Mouse (Mus musculus) spleen, postnatal 4 days (tissue): ENCODE measurements at regions not wholly inside any gene's neighbourhood (a gene's known extent, or its start where the extent isn't known, plus 50 kb on each side); places are given as distances from the start of the nearest gene placed in this dataset.

Experiments used
- DNase-seq, 2 experiments: peaks; one replicate each; pipeline ENCODE4 v3.0.0; 2022; ENCODE audit warnings: low spot score in 2 of 2

GRCm38 (mm10) chr6:147755750-147756523 is 280.3 kb downstream of the Ccdc91 start:
- no peak for DNase-seq

GRCm38 (mm10) chr6:147759485-147759884 is 283.9 kb downstream of the Ccdc91 start:
- no peak for DNase-seq

- no peak for DNase-seq
These were observed 284.5 kb downstream of the Ccdc91 start for GRCm38 (mm10) chr6:147760113-147760512.

- no peak for DNase-seq
These were observed 281.8 kb upstream of the Far2 start for GRCm38 (mm10) chr6:147765241-147765640.

- DNase-seq, result no peak
These were observed 277.9 kb upstream of the Far2 start for GRCm38 (mm10) chr6:147769180-147769579.

- DNase-seq, result no peak
These were observed 277.0 kb upstream of the Far2 start for GRCm38 (mm10) chr6:147770034-147770433.

- DNase-seq, result no peak
These were observed 275.6 kb upstream of the Far2 start for GRCm38 (mm10) chr6:147771411-147771810.

GRCm38 (mm10) chr6:147773904-147774303 is 273.2 kb upstream of the Far2 start:
- DNase-seq, result no peak

GRCm38 (mm10) chr6:147774626-147775025 is 272.4 kb upstream of the Far2 start:
- DNase-seq, result no peak

GRCm38 (mm10) chr6:147779466-147779865 is 267.6 kb upstream of the Far2 start:
- no peak for DNase-seq

- DNase-seq, result no peak
These were observed 262.8 kb upstream of the Far2 start for GRCm38 (mm10) chr6:147784249-147784648.

GRCm38 (mm10) chr6:147784854-147785253 is 262.2 kb upstream of the Far2 start:
- DNase-seq, result no peak

- no peak for DNase-seq
These were observed 259.0 kb upstream of the Far2 start for GRCm38 (mm10) chr6:147788095-147788494.

GRCm38 (mm10) chr6:147789112-147789511 is 257.9 kb upstream of the Far2 start:
- DNase-seq, result no peak

- no peak for DNase-seq
These were observed 253.2 kb upstream of the Far2 start for GRCm38 (mm10) chr6:147793811-147794210.

GRCm38 (mm10) chr6:147794351-147794750 is 252.7 kb upstream of the Far2 start:
- DNase-seq, result no peak

- DNase-seq, result no peak
These were observed 247.9 kb upstream of the Far2 start for GRCm38 (mm10) chr6:147799009-147799727.

GRCm38 (mm10) chr6:147799861-147800260 is 247.2 kb upstream of the Far2 start:
- no peak for DNase-seq

GRCm38 (mm10) chr6:147800846-147801245 is 246.2 kb upstream of the Far2 start:
- no peak for DNase-seq

- no peak for DNase-seq
These were observed 243.2 kb upstream of the Far2 start for GRCm38 (mm10) chr6:147803893-147804292.

- no peak for DNase-seq
These were observed 236.3 kb upstream of the Far2 start for GRCm38 (mm10) chr6:147810710-147811109.

- no peak for DNase-seq
These were observed 230.2 kb upstream of the Far2 start for GRCm38 (mm10) chr6:147816861-147817260.

GRCm38 (mm10) chr6:147817262-147817661 is 229.8 kb upstream of the Far2 start:
- DNase-seq, result no peak
